ENCODE assay signal across 8 mouse cellular contexts in genomic region chr11:116436725-116437331, GRCm38 (mm10). TPM values are rescaled to one million over a fixed set of nuclear protein-coding genes. Genes with fewer than 3 reads are reported as not detected.
DNase-seq lines count a peak whose midpoint lies in the region; ATAC-seq and TF ChIP-seq lines count a peak whose summit lies in the region.

No protein-coding gene starts in this region.

- peak overlapping the region; percentile 58 for H3K27ac ChIP-seq in kidney, adult 2 months (ENCODE audit: insufficient read depth, low read depth, low read length)
- H3K27ac ChIP-seq in stomach, embryonic 16.5 days (ENCODE audit: low read length), result peak overlapping the region; percentile 97; the same call in 1 of the 2 replicates

- peaks cover 23% of the 10 kb centered on the region for H3K4me1 ChIP-seq in kidney, adult 2 months (ENCODE audit: control insufficient read depth, insufficient read depth, low read length)
- peaks cover 22% of the 10 kb centered on the region for H3K4me1 ChIP-seq in stomach, embryonic 16.5 days (ENCODE audit: control insufficient read depth, insufficient read depth, low read length)

- H3K4me2 ChIP-seq in stomach, embryonic 16.5 days (ENCODE audit: low read depth, low read length), result peak overlapping the region; percentile 71

- TF ChIP-seq POLR2A in kidney, adult 2 months (IDR thresholded peaks at IDR 0.05; ENCODE audit: low read depth, low read length), result no peak

- H3K27me3 ChIP-seq in kidney, adult 2 months (replicated peaks; ENCODE audit: control insufficient read depth, insufficient read depth, low read length), result no peaks in the 10 kb centered on the region
- no peaks in the 10 kb centered on the region for H3K27me3 ChIP-seq in stomach, embryonic 16.5 days (ENCODE audit: control insufficient read depth, insufficient read depth, low read length)

- H3K36me3 ChIP-seq in kidney, adult 2 months (ENCODE audit: control insufficient read depth, insufficient read depth, low read length), result no peaks in the 10 kb centered on the region; the same call in 1 of the 2 replicates
- no peaks in the 10 kb centered on the region for H3K36me3 ChIP-seq in stomach, embryonic 16.5 days (ENCODE audit: control insufficient read depth, insufficient read depth, low read length)

- no peak for TF ChIP-seq CTCF in kidney, adult 2 months (conservative IDR thresholded peaks at IDR 0.05; ENCODE audit: insufficient read depth, insufficient read length, low read depth, low read length)

- DNase-seq in thymus, postnatal 4 days, result peak; percentile 40
- DNase-seq in thymus, postnatal 36 days, result no peak
- peak; percentile 68 for DNase-seq in heart, adult 8-10 months (ENCODE audit: low spot score)
- DNase-seq in kidney, adult 2 months, result peak; percentile 70
- DNase-seq in lung, postnatal 14 days, result peak; percentile 49
- no peak for DNase-seq in left cerebral cortex, adult 11 months (ENCODE audit: low spot score)
- no peak for DNase-seq in layer of hippocampus, adult 8-10 months (ENCODE audit: low spot score in 2 of 2)

- H3K4me3 ChIP-seq in kidney, adult 2 months (ENCODE audit: insufficient read depth, low read depth, low read length), result no peak overlapping the region
- 0 out of 2 replicates have a peak overlapping the region, but pooled peaks have one; percentile 6 for H3K4me3 ChIP-seq in stomach, embryonic 16.5 days (replicated peaks; ENCODE audit: low read length)

- 11% methylated on average over 4 of the region's 4 CpGs for WGBS in kidney, adult 2 months
- 36% methylated on average over 4 of the region's 4 CpGs for WGBS in stomach, embryonic 16.5 days

- peak overlapping the region; percentile 58 for H3K9ac ChIP-seq in stomach, embryonic 16.5 days (ENCODE audit: low read length)

- no peak for ATAC-seq in stomach, embryonic 16.5 days (ENCODE audit: insufficient read depth, low FRiP score)

- H3K9me3 ChIP-seq in stomach, embryonic 16.5 days (replicated peaks; ENCODE audit: control insufficient read depth, low read length), result no peaks in the 10 kb centered on the region

RNA-seq across cellular contexts. Expression of gene Ubald2, which starts 2.9 kb away (rescaled TPM):
- total RNA-seq in heart, adult 8-10 months (2022), result 10 to 100 TPM; 28.2 to 36.0 (median 32.7) TPM
- 195 and 211 TPM in 2 replicates for polyA plus RNA-seq in kidney, adult 2 months (2012; rRNA removed)
- 30.2 and 34.8 TPM in 2 replicates for polyA plus RNA-seq in stomach, embryonic 16.5 days (2015; fragmentation: Nextera tagmentation; extraction: Ambion mirVana)
- 10 to 100 TPM; 28.6 to 30.4 (median 29.5) TPM for total RNA-seq in layer of hippocampus, adult 8-10 months (2022)

RNA-seq across cellular contexts. Expression of gene Rnf157, which starts 24.0 kb away (rescaled TPM):
- total RNA-seq in heart, adult 8-10 months (2022), result 10 to 100 TPM in 2 of 4 experiments, 1 to 10 TPM in 2; 7.5 to 12.5 (median 9.4) TPM
- 2.5 and 2.9 TPM in 2 replicates for polyA plus RNA-seq in kidney, adult 2 months (2012; rRNA removed)
- 5.2 TPM in 2 replicates for polyA plus RNA-seq in stomach, embryonic 16.5 days (2015; fragmentation: Nextera tagmentation; extraction: Ambion mirVana)
- 100 to 1,000 TPM; 220 to 248 (median 241) TPM for total RNA-seq in layer of hippocampus, adult 8-10 months (2022)

RNA-seq across cellular contexts. Expression of gene Qrich2, which starts 29.2 kb away (rescaled TPM):
- total RNA-seq in heart, adult 8-10 months (2022), result under 1 TPM in 1 of 4 experiments, not detected in 3; 0.03 TPM
- 0.08 and 0.24 TPM in 2 replicates for polyA plus RNA-seq in kidney, adult 2 months (2012; rRNA removed)
- 0.20 and 0.53 TPM in 2 replicates for polyA plus RNA-seq in stomach, embryonic 16.5 days (2015; fragmentation: Nextera tagmentation; extraction: Ambion mirVana)
- under 1 TPM in 1 of 4 experiments, not detected in 3; 0.14 TPM for total RNA-seq in layer of hippocampus, adult 8-10 months (2022)

RNA-seq across cellular contexts. Expression of gene Prpsap1, which starts 57.2 kb away (rescaled TPM):
- 10 to 100 TPM; 24.5 to 29.9 (median 26.0) TPM for total RNA-seq in heart, adult 8-10 months (2022)
- 87.5 and 91.1 TPM in 2 replicates for polyA plus RNA-seq in kidney, adult 2 months (2012; rRNA removed)
- polyA plus RNA-seq in stomach, embryonic 16.5 days (2015; fragmentation: Nextera tagmentation; extraction: Ambion mirVana), result 190 and 195 TPM in 2 replicates
- total RNA-seq in layer of hippocampus, adult 8-10 months (2022), result 100 to 1,000 TPM in 1 of 4 experiments, 10 to 100 TPM in 3; 83.2 to 104 (median 89.6) TPM

Comparison
In these comparisons a context has a peak if more than half of its experiments do, and no peak if none do; other contexts are left out.
1. DNase-seq: peak in thymus, postnatal 4 days (single experiment), heart, adult 8-10 months (single experiment), kidney, adult 2 months (single experiment) and lung, postnatal 14 days (single experiment); none in thymus, postnatal 36 days (0 of 2), left cerebral cortex, adult 11 months (single experiment) and layer of hippocampus, adult 8-10 months (0 of 2).
2. RNA of gene Rnf157, which starts 24.0 kb away (total RNA-seq): 220 to 248 TPM in layer of hippocampus, adult 8-10 months; 7.5 to 12.5 TPM in heart, adult 8-10 months; every median in the first group is over 10 times any median in the second.